Mouse (Mus musculus): ENCODE results near the gene Osgepl1. TPM values are rescaled to one million over a fixed set of nuclear protein-coding genes. Genes with fewer than 3 reads are reported as not detected.

Gene Osgepl1
- total RNA-seq, 4 experiments from 2014 or later = 51.9 to 59.8 (median 57.0) TPM

Other genes with a start within 250 kb of the Osgepl1 start
- gene 1700019A02Rik, start 126.0 kb upstream of the Osgepl1 start, total RNA-seq (2022) = not detected
- 10 to 100 TPM; 10.8 to 16.2 (median 13.2) TPM for gene Pms1, start 16.6 kb upstream of the Osgepl1 start, total RNA-seq (2022)
- gene Ormdl1, start 16.5 kb upstream of the Osgepl1 start, total RNA-seq (2022) = 10 to 100 TPM; 11.6 to 16.9 (median 16.3) TPM
- gene Gm28778, start 16.5 kb upstream of the Osgepl1 start, total RNA-seq (2022) = 1 to 10 TPM in 2 of 4 experiments, under 1 TPM in 2; 0.37 to 5.1 (median 1.0) TPM
- gene Asdurf, start 39.0 kb downstream of the Osgepl1 start, total RNA-seq (2022) = 1 to 10 TPM in 3 of 4 experiments, not detected in 1; 1.3 to 9.5 (median 3.5) TPM
- under 1 TPM in 1 of 4 experiments, not detected in 3; 0.25 TPM for gene Gm28551, start 39.0 kb downstream of the Osgepl1 start, total RNA-seq (2022)
- gene Asnsd1, start 39.1 kb downstream of the Osgepl1 start, total RNA-seq (2022) = 10 to 100 TPM; 52.9 to 61.2 (median 57.3) TPM